Mouse (Mus musculus) embryonic facial prominence, embryonic 14.5 days (tissue): ENCODE measurements around the gene Krt35. TPM values are rescaled to one million over a fixed set of nuclear protein-coding genes. Genes with fewer than 3 reads are reported as not detected.

Experiments used
- ATAC-seq: fragments of 200-750 bp; cut with Nextera tagmentation; 2 replicates; pipeline ENCODE4 v1.8.0; 2017; ENCODE audit warnings: low read depth, moderate number of reproducible peaks, moderate TSS enrichment
- DNase-seq: peaks from one replicate; pipeline ENCODE4 v3.0.0-alpha.2; 2015; ENCODE audit warnings: low spot score
- H3K27ac ChIP-seq: fragments of 300-500 bp; sonication (generic); replicated peaks from 2 replicates; pipeline ENCODE4 v1.5.1; 2014; ENCODE audit warnings: low read depth, mild to moderate bottlenecking, low read length, moderate library complexity
- H3K27me3 ChIP-seq: fragments of 300-500 bp; sonication (generic); replicated peaks from 2 replicates; pipeline ENCODE4 v1.6.1; 2014; ENCODE audit warnings: low read length; ENCODE audit not compliant: control insufficient read depth, insufficient read depth
- H3K36me3 ChIP-seq: fragments of 300-500 bp; sonication (generic); 2 replicates; pipeline ENCODE4 v1.6.1; 2014; ENCODE audit warnings: low read length, mixed read lengths; ENCODE audit not compliant: control insufficient read depth, insufficient read depth
- H3K4me1 ChIP-seq: fragments of 300-500 bp; sonication (generic); 2 replicates; pipeline ENCODE4 v1.6.1; 2014; ENCODE audit warnings: antibody characterized with exemption, low read length; ENCODE audit not compliant: control insufficient read depth, insufficient read depth
- H3K4me2 ChIP-seq: fragments of 300-500 bp; sonication (generic); 2 replicates; pipeline ENCODE4 v1.6.1; 2014; ENCODE audit warnings: low read depth, mild to moderate bottlenecking, low read length, moderate library complexity, mixed read lengths
- H3K4me3 ChIP-seq: fragments of 300-500 bp; sonication (generic); 2 replicates; pipeline ENCODE4 v1.5.1; 2014; ENCODE audit warnings: low read depth, mild to moderate bottlenecking, low read length
- H3K9ac ChIP-seq: fragments of 300-500 bp; sonication (generic); 2 replicates; pipeline ENCODE4 v1.6.1; 2014; ENCODE audit warnings: low read depth, mild to moderate bottlenecking, low read length, moderate library complexity, mixed read lengths
- H3K9me3 ChIP-seq: fragments of 300-500 bp; sonication (generic); 2 replicates; pipeline ENCODE4 v1.6.1; 2016; ENCODE audit warnings: low read length; ENCODE audit not compliant: control insufficient read depth
- WGBS: fragments of 180-500 bp; shearing (Covaris S2); extraction: QIAGEN DNeasy Blood & Tissue Kit; methylation state at CpG from one replicate; pipeline ENCODE4 v1.1.7; 2014; 5-methylcytosine and 5-hydroxymethylcytosine counted together
- polyA plus RNA-seq: library from polyadenylated mRNA; unstranded; fragments of >200 nt; fragmentation: Nextera tagmentation; extraction: Ambion mirVana; gene quantifications from 2 replicates; pipeline ENCODE4 v1.2.1, GENCODE M21; 2014

Gene Krt35
- polyA plus RNA-seq, 1 experiment from 2014 or later, result 2.9 TPM

DNA sequence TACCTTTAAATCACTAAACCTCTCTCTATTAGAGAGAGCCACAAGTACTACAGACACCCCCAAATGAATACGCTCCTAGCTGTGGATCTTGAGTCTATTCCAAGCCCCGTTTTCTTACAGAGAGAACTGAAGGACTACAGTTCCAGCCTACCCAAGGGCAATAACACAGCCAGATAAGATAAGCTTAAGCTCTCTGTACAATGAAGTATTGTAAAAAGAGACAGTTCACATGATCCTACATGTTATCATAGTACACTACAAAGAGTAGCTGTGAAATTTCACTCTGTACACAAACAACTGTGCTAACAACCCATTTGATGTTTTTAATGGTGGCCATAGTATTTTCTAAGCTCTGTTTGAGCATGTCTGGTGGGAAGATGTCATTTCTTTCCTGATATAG is 48.8 kb downstream of the Krt35 start:
- Histone ChIP-seq H3K27ac (no peak overlapping the region), H3K36me3 (no peaks in the 10 kb centered on the region), H3K27me3 (no peaks in the 10 kb centered on the region), H3K4me3 (no peak overlapping the region), H3K9ac (no peak overlapping the region), H3K4me2 (no peak overlapping the region), H3K4me1 (no peaks in the 10 kb centered on the region), H3K9me3 (no peaks in the 10 kb centered on the region)
- ATAC-seq, result no peak
- no peak for DNase-seq
- 77% methylated on average over 2 of the region's 2 CpGs for WGBS

GRCm38 (mm10) chr11:100046303-100046866 is 49.7 kb downstream of the Krt35 start:
- H3K9me3 ChIP-seq, result no peaks in the 10 kb centered on the region
- H3K4me1 ChIP-seq, result no peaks in the 10 kb centered on the region
- H3K9ac ChIP-seq, result no peak overlapping the region
- H3K4me3 ChIP-seq, result no peak overlapping the region
- H3K36me3 ChIP-seq, result no peaks in the 10 kb centered on the region
- no peak overlapping the region for H3K27ac ChIP-seq
- 84% methylated on average over 6 of the region's 6 CpGs for WGBS
- no peaks in the 10 kb centered on the region for H3K27me3 ChIP-seq
- ATAC-seq (no peak), DNase-seq (no peak)
- no peak overlapping the region for H3K4me2 ChIP-seq

Other genes starting within 250 kb of the Krt35 start
- gene Krtap4-16, start 244.6 kb downstream of the Krt35 start, polyA plus RNA-seq, result not detected in 2 replicates
- gene Gm11568, start 238.3 kb downstream of the Krt35 start, polyA plus RNA-seq, result not detected in 2 replicates
- gene Gm11559, start 231.8 kb downstream of the Krt35 start, polyA plus RNA-seq, result not detected in 2 replicates
- gene Krtap9-1, start 222.9 kb downstream of the Krt35 start, polyA plus RNA-seq, result not detected in 2 replicates
- not detected in 2 replicates for gene Gm11567, start 217.1 kb downstream of the Krt35 start, polyA plus RNA-seq
- not detected in 2 replicates for gene Krtap31-1, start 188.3 kb downstream of the Krt35 start, polyA plus RNA-seq
- not detected in 2 replicates for gene Gm11565, start 181.5 kb downstream of the Krt35 start, polyA plus RNA-seq
- not detected in 2 replicates for gene Krtap31-2, start 159.9 kb downstream of the Krt35 start, polyA plus RNA-seq
- gene Krtap9-5, start 147.8 kb downstream of the Krt35 start, polyA plus RNA-seq, result not detected in 2 replicates
- not detected in 2 replicates for gene Krtap29-1, start 117.2 kb downstream of the Krt35 start, polyA plus RNA-seq
- gene Krtap16-1, start 109.6 kb downstream of the Krt35 start, polyA plus RNA-seq, result 0.26 TPM in 1 of 2 replicates, not detected in the other
- gene Krtap17-1, start 102.2 kb downstream of the Krt35 start, polyA plus RNA-seq, result 0.38 and 0.63 TPM in 2 replicates
- gene Krt33a, start 80.0 kb downstream of the Krt35 start, polyA plus RNA-seq, result 0.20 and 0.54 TPM in 2 replicates
- 0.96 and 1.3 TPM in 2 replicates for gene Krt33b, start 66.4 kb downstream of the Krt35 start, polyA plus RNA-seq
- gene Krt34, start 54.7 kb downstream of the Krt35 start, polyA plus RNA-seq, result 0.40 TPM in 1 of 2 replicates, not detected in the other
- gene Krt31, start 45.7 kb downstream of the Krt35 start, polyA plus RNA-seq, result 0.30 and 1.3 TPM in 2 replicates
- gene Krt32, start 8.0 kb downstream of the Krt35 start, polyA plus RNA-seq, result 0.79 and 1.4 TPM in 2 replicates
- gene Krt36, start 9.4 kb upstream of the Krt35 start, polyA plus RNA-seq, result 0.28 and 0.29 TPM in 2 replicates
- 9.6 and 60.5 TPM in 2 replicates for gene Krt13, start 25.3 kb upstream of the Krt35 start, polyA plus RNA-seq
- gene Krt15, start 39.7 kb upstream of the Krt35 start, polyA plus RNA-seq, result 156 and 236 TPM in 2 replicates
- 82.2 and 120 TPM in 2 replicates for gene Krt19, start 52.4 kb upstream of the Krt35 start, polyA plus RNA-seq
- gene Krt9, start 97.0 kb upstream of the Krt35 start, polyA plus RNA-seq, result not detected in 2 replicates
- gene Krt14, start 111.3 kb upstream of the Krt35 start, polyA plus RNA-seq, result 365 and 385 TPM in 2 replicates
- 1.2 and 1.8 TPM in 2 replicates for gene Krt16, start 152.7 kb upstream of the Krt35 start, polyA plus RNA-seq
- gene Krt17, start 164.8 kb upstream of the Krt35 start, polyA plus RNA-seq, result 129 and 152 TPM in 2 replicates
- gene Krt42, start 173.6 kb upstream of the Krt35 start, polyA plus RNA-seq, result 0.22 TPM in 1 of 2 replicates, not detected in the other
- 1,802 and 1,879 TPM in 2 replicates for gene Eif1, start 223.6 kb upstream of the Krt35 start, polyA plus RNA-seq
- 1.0 and 1.1 TPM in 2 replicates for gene Gast, start 238.2 kb upstream of the Krt35 start, polyA plus RNA-seq